Mouse (Mus musculus) liver, embryonic 14.5 days (tissue): ENCODE data around the gene 2010109A12Rik. TPM values are rescaled to one million over a fixed set of nuclear protein-coding genes. Genes with fewer than 3 reads are reported as not detected.

ENCODE experiments used
- ATAC-seq: fragments of 200-750 bp; cut with Nextera tagmentation; 2 replicates; pipeline ENCODE4 v1.8.0; 2017; ENCODE audit warnings: moderate number of reproducible peaks, mild to moderate bottlenecking, moderate library complexity; ENCODE audit not compliant: insufficient read depth
- DNase-seq, 3 experiments: peaks; one replicate each; pipeline ENCODE4 v3.0.0-alpha.2; 2012 to 2013; ENCODE audit warnings: low read depth in 3 of 3, low spot score in 3 of 3
- H3K27ac ChIP-seq: fragments of 300-500 bp; sonication (generic); 2 replicates; pipeline ENCODE4 v1.5.1; 2014; ENCODE audit warnings: moderate library complexity, mild to moderate bottlenecking, control low read depth, inconsistent platforms
- H3K27me3 ChIP-seq: fragments of 300-500 bp; sonication (generic); 2 replicates; pipeline ENCODE4 v1.6.1; 2014; ENCODE audit warnings: mild to moderate bottlenecking, low read length, moderate library complexity; ENCODE audit not compliant: control insufficient read depth, insufficient read depth
- H3K36me3 ChIP-seq: fragments of 300-500 bp; sonication (generic); replicated peaks from 2 replicates; pipeline ENCODE4 v1.6.1; 2014; ENCODE audit warnings: low read depth; ENCODE audit not compliant: control insufficient read depth, insufficient read depth
- H3K4me1 ChIP-seq, 2 experiments: fragments of 200-500 bp in 1 of 2; fragments of 300-500 bp in 1 of 2; sonication (generic) in 1 of 2; replicated peaks; 2 replicates each; pipeline ENCODE4 v1.6.1; 2012 to 2014; ENCODE audit warnings: antibody characterized with exemption in 1 of 2, inconsistent platforms in 1 of 2, low read length in 1 of 2; ENCODE audit not compliant: control insufficient read depth in 2 of 2, insufficient read depth in 2 of 2
- H3K4me2 ChIP-seq: fragments of 300-500 bp; sonication (generic); 2 replicates; pipeline ENCODE4 v1.6.1; 2014; ENCODE audit warnings: low read depth, mild to moderate bottlenecking, control low read depth, moderate library complexity
- H3K4me3 ChIP-seq, 2 experiments: fragments of 200-500 bp in 1 of 2; fragments of 300-500 bp in 1 of 2; sonication (generic) in 1 of 2; 2 replicates each; pipeline ENCODE4 v1.5.1; 2012 to 2014; ENCODE audit warnings: low read depth in 2 of 2, low read length in 2 of 2, mild to moderate bottlenecking in 2 of 2, control low read depth in 1 of 2, inconsistent platforms in 1 of 2, moderate library complexity in 1 of 2; ENCODE audit not compliant: insufficient read depth in 1 of 2
- H3K9ac ChIP-seq: fragments of 300-500 bp; sonication (generic); replicated peaks from 2 replicates; pipeline ENCODE4 v1.6.1; 2014; ENCODE audit warnings: mild to moderate bottlenecking, control low read depth, moderate library complexity
- H3K9me3 ChIP-seq: fragments of 300-500 bp; sonication (generic); 2 replicates; pipeline ENCODE4 v1.6.1; 2016; ENCODE audit warnings: low read length, mixed read lengths; ENCODE audit not compliant: control insufficient read depth
- CTCF ChIP-seq: IDR thresholded peaks from 2 replicates; pipeline ENCODE4 v1.5.1; 2016; ENCODE audit warnings: antibody characterized with exemption, low read depth, control low read depth
- EP300 ChIP-seq: IDR thresholded peaks from 2 replicates; pipeline ENCODE4 v1.6.1; 2016; ENCODE audit warnings: antibody characterized with exemption, low read depth
- WGBS: fragments of 180-500 bp; shearing (Covaris S2); extraction: QIAGEN DNeasy Blood & Tissue Kit; methylation state at CpG from one replicate; pipeline ENCODE4 v1.1.7; 2014; ENCODE audit not compliant: insufficient replicate concordance; 5-methylcytosine and 5-hydroxymethylcytosine counted together
- polyA plus RNA-seq, 2 experiments: library from polyadenylated mRNA; depleted of rRNA in 1 of 2; stranded (reverse) in 1 of 2; unstranded in 1 of 2; fragments of >200 nt; fragmentation: Nextera tagmentation in 1 of 2; extraction: Ambion mirVana in 1 of 2; gene quantifications; 2 replicates each; pipeline versions ENCODE4 v1.2.1 to v1.2.3; 2012 to 2014

Gene 2010109A12Rik
- polyA plus RNA-seq, 2 experiments, result 0.55 to 1.5 TPM

- ATAC-seq (no peak), DNase-seq (no peak)
- TF ChIP-seq CTCF (no peak), EP300 (no peak)
- peaks cover 39% of the 10 kb centered on the region for H3K36me3 ChIP-seq
- no peaks in the 10 kb centered on the region for H3K9me3 ChIP-seq
- no peak overlapping the region for H3K4me3 ChIP-seq
- H3K4me1 ChIP-seq, result no peaks in the 10 kb centered on the region
- no peak overlapping the region for H3K27ac ChIP-seq
- H3K27me3 ChIP-seq, result no peaks in the 10 kb centered on the region
- no peak overlapping the region for H3K9ac ChIP-seq
- WGBS, result 87% methylated on average over 6 of the region's 6 CpGs
- H3K4me2 ChIP-seq, result no peak overlapping the region
These were observed 21.8 kb upstream of the 2010109A12Rik start for GRCm38 (mm10) chr5:93184548-93184947.

- 76% methylated on average over 3 of the region's 3 CpGs for WGBS
- no peak for TF ChIP-seq CTCF
- no peak for TF ChIP-seq EP300
- no peak overlapping the region for H3K4me2 ChIP-seq
- no peaks in the 10 kb centered on the region for H3K27me3 ChIP-seq
- H3K36me3 ChIP-seq, result peaks cover 34% of the 10 kb centered on the region
- ATAC-seq (no peak), DNase-seq (no peak)
- H3K9ac ChIP-seq, result no peak overlapping the region
- no peak overlapping the region for H3K27ac ChIP-seq
- no peak overlapping the region for H3K4me3 ChIP-seq
- H3K4me1 ChIP-seq, result no peaks in the 10 kb centered on the region
- H3K9me3 ChIP-seq, result no peaks in the 10 kb centered on the region
These were observed 16.7 kb upstream of the 2010109A12Rik start for GRCm38 (mm10) chr5:93189607-93190006.

DNA sequence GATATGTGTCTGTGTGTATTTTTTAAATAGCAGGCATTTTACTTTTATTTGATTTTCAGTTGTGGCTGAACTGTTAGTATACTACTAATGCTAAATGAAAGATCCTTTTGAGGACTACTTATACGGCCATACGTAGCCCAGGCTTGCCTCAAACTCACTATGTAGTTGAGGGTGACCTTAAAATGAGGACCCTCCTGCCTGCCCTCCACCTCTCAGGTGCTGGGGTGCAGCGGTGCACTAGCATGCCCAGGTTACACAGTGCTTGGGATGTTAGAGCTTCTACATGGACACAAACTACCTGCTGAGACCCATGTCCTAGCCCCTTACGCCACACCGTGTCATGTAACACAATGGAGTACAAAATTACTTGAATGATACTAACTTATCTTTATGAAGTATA is 15.9 kb upstream of the 2010109A12Rik start:
- TF ChIP-seq CTCF (no peak), EP300 (no peak)
- Histone ChIP-seq H3K4me3 (no peak overlapping the region), H3K27me3 (no peaks in the 10 kb centered on the region), H3K4me2 (no peak overlapping the region), H3K9me3 (no peaks in the 10 kb centered on the region), H3K9ac (no peak overlapping the region), H3K4me1 (no peaks in the 10 kb centered on the region), H3K36me3 (peaks cover 32% of the 10 kb centered on the region), H3K27ac (no peak overlapping the region)
- 89% methylated on average over 5 of the region's 5 CpGs for WGBS
- DNase-seq (no peak), ATAC-seq (no peak)

DNA sequence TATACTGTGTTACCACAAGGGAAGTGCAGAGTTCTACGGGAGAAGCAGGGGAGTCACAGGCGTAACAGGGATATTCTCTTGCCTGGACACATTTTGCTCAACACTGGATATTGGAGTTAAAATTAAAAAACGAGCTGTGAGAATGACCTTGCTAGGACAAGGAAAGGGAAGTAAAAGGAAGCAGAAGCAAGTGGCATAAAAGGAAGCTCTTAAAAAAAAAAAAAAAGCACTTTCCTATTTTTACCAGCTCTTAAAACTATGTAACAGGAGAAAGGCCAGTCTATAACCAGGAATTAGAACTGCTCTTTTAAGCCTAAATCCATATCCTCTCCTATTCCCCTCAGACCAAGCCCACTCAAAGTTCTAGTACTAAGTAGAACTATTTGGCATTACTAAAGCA is 8.1 kb upstream of the 2010109A12Rik start:
- WGBS, result 69% methylated on average over 3 of the region's 3 CpGs
- Histone ChIP-seq H3K9ac (no peak overlapping the region), H3K27me3 (no peaks in the 10 kb centered on the region), H3K4me1 (no peaks in the 10 kb centered on the region), H3K4me3 (no peak overlapping the region), H3K4me2 (no peak overlapping the region), H3K27ac (no peak overlapping the region), H3K9me3 (no peaks in the 10 kb centered on the region), H3K36me3 (peaks cover 22% of the 10 kb centered on the region)
- no peak for TF ChIP-seq EP300
- TF ChIP-seq CTCF, result no peak
- DNase-seq (no peak), ATAC-seq (no peak)

DNA sequence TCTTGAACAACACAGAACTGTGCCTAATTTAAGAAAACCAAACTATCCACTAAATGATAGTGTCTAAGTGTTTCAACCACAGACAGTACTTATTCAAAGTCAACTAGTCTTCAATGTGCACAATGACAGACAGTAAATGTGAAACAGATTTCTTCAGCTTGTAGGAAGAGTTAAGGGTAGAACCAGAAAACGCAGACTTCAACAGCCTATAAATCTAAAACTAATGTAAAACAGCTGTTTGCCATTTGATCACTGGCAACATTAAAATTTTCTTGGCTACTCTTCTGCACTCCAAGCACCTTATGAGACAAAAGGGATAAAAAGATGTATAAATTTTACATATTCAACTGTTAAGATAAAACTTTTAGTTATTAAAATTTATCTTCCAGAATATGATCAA is 5.1 kb upstream of the 2010109A12Rik start:
- no peak for DNase-seq
- Histone ChIP-seq H3K9ac (no peak overlapping the region), H3K36me3 (peaks cover 22% of the 10 kb centered on the region), H3K9me3 (no peaks in the 10 kb centered on the region), H3K4me2 (no peak overlapping the region), H3K4me3 (no peak overlapping the region), H3K4me1 (peaks cover 0 to 6% of the 10 kb centered on the region in 2 experiments; a peak in 3 of 4 replicates), H3K27ac (no peak overlapping the region), H3K27me3 (no peaks in the 10 kb centered on the region)
- no peak for ATAC-seq
- TF ChIP-seq EP300 (no peak), CTCF (no peak)
- WGBS, result 88% methylated on average over 1 of the region's 1 CpGs
